Mouse (Mus musculus): ENCODE results near the gene Peli2.

Peli2 gene

GRCm38 (mm10) chr14:48225810-48226446 is 105.3 kb downstream of the Peli2 start:
- DNase-seq, result no peak

- DNase-seq, result no peak
These were observed 106.1 kb downstream of the Peli2 start for GRCm38 (mm10) chr14:48226759-48227158.

DNA sequence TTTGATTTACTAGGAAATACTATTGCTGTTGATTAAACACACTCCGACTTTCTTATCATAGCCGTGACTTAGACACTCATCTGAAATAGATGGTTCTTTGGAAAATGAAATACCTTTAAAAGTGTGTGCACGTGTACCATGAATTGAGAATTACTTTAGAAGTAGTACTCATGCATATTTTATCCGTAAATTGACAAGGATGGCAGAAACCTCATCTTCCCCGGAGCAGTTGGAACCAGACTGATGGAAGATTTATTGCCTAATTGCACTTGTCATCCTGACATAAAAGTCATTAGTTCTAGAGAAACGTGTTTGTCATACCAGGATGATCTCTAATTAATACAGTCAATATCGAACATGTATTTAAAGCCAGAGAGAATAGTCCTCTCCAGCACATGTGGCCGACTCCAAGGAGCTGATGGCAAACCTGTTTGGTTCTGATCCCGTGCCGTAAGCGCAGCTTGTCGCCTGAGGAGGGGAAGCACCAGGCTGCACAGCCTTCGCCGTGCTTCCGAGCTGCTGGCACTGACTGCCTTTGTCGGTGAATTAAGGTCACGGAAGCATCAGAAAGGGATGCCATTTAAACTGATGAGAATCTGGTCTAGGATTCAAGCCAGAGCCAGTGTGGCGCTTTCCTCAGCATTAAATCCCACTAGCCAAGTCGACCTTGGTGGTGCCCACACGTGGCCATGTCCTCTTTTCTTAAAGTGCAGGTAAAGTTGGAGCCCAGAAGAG is 114.3 kb downstream of the Peli2 start:
- no peak for DNase-seq

GRCm38 (mm10) chr14:48241335-48241734 is 120.7 kb downstream of the Peli2 start:
- no peak for DNase-seq

GRCm38 (mm10) chr14:48246236-48246635 is 125.6 kb downstream of the Peli2 start:
- DNase-seq, result peak; percentile 34 to 50

DNA sequence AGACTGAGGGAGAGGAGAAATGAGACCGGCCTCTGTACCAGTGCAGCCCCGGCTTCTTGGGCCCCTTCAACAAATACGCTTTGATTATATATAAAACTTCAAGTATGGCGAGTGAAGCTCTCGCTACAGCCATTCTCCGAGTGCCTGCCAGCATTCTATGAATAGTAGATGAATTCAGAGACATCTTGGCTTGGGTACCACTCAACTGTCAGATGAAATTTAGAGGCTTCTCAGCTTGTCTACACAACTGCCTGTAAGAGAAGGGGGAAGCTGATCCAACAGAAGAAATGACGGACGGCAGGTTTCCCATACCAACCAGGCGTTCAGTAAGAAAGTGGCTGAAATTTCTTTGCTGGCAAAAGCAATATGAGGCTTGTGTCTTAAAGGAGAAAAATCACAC is 126.3 kb downstream of the Peli2 start:
- no peak for DNase-seq

- DNase-seq, result no peak
These were observed 128.8 kb downstream of the Peli2 start for GRCm38 (mm10) chr14:48249459-48249858.

GRCm38 (mm10) chr14:48249909-48250308 is 129.3 kb downstream of the Peli2 start:
- no peak for DNase-seq

- no peak for DNase-seq
These were observed 130.9 kb downstream of the Peli2 start for GRCm38 (mm10) chr14:48251381-48251979.

DNA sequence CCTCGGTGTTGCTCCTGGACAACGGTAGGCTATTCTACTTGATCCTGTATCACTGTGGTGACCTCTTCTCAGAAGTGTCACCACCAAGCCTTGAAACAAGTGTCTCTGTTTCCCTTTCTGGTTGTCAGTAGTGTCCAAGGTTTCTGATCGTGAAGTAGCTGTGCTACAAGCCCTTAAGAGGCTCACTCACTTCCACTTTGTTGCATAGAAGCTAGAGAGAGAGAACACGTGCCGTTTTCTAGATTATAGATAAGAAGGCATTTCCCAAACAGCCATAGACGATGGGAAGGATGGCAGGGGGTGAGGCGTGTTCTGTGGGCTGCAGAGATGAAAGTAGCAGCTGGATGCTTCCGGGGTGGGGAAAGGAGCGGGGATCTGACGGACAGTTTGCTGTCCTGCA is 132.6 kb downstream of the Peli2 start:
- DNase-seq, result no peak

DNA sequence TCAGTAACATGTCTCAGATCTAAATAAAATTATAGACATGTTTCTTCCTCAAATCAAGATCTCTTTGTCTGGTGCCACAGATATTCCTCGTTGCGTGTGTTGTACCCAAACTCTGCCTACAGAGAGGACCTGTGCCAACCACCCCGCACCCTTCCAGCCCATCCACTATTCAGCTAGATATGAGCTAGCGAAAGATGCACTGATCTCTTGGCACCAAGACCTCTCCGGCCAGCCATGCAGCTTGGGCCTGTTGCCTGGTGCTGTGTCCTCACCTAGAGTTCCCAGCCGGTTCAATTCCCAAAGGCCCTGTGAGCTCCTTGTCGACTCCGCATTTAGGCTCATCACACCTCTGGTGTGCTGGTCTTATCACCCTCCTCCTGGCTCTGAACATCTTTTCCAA is 134.1 kb downstream of the Peli2 start:
- DNase-seq, result no peak

DNA sequence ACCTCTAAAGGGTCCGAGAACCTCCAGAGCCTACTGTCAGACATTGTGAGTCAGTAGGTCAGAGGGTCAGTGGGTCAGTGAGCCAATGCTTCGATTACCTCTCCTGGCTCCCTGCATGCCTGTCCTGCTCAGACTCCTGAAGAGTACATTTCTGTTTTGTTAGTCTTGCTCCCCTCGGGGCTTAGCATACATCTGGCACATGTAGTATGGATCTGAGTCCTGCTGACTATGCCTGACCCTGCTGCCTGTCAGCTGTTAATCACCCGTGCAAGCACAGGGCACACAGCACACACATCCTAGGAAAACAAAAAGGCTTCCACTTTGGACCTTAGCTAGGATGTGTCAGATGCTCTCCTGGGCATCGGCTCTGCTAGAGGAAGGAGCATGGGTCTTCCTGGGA is 134.7 kb downstream of the Peli2 start:
- no peak for DNase-seq

GRCm38 (mm10) chr14:48257759-48258158 is 137.1 kb downstream of the Peli2 start:
- no peak for DNase-seq

DNA sequence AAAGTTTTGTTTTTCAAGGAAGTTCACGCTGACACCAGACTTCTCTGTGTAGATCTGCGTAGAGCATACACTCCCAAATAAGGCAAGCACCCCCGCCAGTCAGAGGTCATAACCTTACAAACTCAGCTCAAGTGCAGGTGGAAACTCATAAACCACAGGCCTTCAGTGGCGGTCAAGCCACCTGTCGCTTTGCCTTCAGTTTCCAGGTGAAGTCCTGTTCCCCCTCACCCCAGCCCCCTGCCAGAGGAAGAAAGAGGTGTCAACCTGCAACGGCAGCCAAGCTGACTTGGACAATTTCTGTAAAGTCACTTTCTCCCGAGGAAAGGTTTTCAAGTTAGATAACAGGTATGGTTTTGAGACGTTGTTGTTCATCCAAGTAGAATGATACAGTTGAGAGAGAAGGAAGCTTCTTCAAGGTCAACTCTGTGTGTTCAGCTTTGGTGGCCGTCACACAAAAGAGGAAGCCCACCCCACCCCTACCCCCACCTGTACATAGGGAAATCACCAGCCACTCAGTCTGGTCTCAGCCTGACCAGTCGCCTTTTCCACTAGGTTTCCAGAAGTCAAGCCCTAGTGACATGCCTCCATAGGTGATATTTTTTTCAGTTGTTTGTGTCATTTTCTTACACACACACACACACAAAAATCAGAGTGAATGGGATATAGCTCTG is 138.2 kb downstream of the Peli2 start:
- DNase-seq, result no peak

DNA sequence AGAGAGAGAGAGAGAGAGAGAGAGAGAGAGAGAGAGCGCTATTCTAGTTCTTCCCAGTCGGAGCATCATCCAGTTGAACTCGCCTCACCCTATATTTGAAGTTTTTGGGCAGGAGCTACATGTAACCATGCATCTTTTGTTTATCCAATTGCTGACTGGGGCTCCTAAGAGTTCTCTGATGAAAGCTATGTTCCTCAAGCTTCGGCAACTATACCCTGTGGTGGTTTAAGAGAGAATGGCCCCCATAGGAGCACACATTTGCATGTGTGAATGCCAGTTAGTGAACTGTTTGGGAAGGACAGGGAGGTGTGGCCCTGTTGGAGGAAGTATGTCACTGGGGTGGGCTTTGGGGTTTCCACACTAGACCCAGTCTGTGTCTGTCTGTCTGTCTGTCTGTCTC is 142.5 kb downstream of the Peli2 start:
- DNase-seq, result no peak

DNA sequence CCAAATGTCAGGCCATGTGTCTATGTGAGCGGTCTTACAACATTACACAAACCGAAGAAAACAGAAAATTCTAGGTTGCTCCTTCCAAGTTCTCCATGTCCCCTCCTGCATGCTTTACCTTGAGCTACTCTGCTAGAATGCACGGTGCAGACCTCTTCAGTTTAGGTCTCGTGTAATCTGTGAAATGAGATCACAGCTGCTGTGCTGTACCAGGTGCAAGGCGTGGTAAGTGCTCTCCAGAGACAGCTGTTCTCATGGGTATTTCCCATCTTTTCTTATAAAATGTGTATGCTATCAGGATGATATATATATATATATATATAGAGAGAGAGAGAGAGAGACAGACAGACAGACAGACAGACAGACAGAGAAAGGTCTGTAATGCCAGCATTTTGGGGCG is 146.1 kb downstream of the Peli2 start:
- no peak for DNase-seq

- no peak for DNase-seq
These were observed 157.7 kb downstream of the Peli2 start for GRCm38 (mm10) chr14:48278291-48278690.

GRCm38 (mm10) chr14:48286949-48287348 is 166.3 kb downstream of the Peli2 start:
- no peak for DNase-seq

DNA sequence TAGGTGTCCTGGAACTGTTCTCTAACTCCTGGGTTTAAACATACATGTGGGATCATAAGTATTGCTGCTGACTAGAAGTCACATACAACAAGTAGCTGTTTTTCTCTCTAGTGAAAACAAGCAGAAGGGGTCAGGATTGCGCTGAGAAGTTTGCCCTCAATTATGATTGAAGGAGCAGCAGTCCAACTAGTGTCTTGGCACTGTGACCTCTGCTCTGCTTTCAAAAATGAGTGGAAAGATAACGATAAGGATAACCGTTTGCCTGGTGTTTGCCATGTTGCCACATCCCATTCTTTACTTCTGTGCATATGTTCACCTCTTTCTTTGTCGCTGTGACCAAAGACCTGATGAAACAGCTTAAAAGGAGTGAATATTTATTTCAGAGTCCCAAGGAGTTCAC is 167.0 kb downstream of the Peli2 start:
- DNase-seq, result no peak

DNA sequence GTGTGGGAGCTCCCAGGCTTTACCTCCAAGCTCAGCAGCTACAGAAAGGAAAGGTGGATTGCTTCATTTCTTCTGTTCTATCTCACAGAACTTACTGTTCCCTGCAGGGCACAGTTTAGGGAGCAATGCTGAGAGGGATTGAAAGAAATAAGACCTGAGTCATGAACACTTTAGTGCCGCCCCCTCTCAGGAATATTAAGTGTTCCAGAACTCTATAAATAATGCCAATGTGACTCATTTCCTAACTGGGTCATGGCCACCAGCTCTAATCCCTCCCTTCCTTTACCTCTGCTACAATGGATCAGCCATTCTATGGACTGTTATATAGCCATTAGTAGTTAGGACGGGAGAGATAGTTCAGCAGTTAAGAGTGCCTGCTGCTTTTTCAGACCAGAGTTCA is 168.0 kb downstream of the Peli2 start:
- DNase-seq, result no peak

GRCm38 (mm10) chr14:48289602-48290599 is 169.3 kb downstream of the Peli2 start:
- DNase-seq, result peak; percentile 40 to 51

- no peak for DNase-seq
These were observed 172.9 kb downstream of the Peli2 start for GRCm38 (mm10) chr14:48293498-48293897.

Data from lung, postnatal 4 days (tissue).